Mouse (Mus musculus): ENCODE data around the gene AI854703.

The AI854703 gene

GRCm38 (mm10) chr6:48658721-48659120, 32.2 kb downstream of the AI854703 start:
- DNase-seq (ENCODE audit: low read depth, low spot score) = no peak

GRCm38 (mm10) chr6:48664750-48665149, 38.2 kb downstream of the AI854703 start:
- DNase-seq (ENCODE audit: low read depth, low spot score) = no peak

GRCm38 (mm10) chr6:48665471-48665870, 38.9 kb downstream of the AI854703 start:
- no peak for DNase-seq (ENCODE audit: low read depth, low spot score)

GRCm38 (mm10) chr6:48666159-48666586, 39.6 kb downstream of the AI854703 start:
- DNase-seq (ENCODE audit: low read depth, low spot score) = no peak

- no peak for DNase-seq (ENCODE audit: low read depth, low spot score)
Observed at GRCm38 (mm10) chr6:48668022-48668421, 41.5 kb downstream of the AI854703 start.

- no peak for DNase-seq (ENCODE audit: low read depth, low spot score)
Observed at GRCm38 (mm10) chr6:48669446-48669969, 42.9 kb downstream of the AI854703 start.

- no peak for DNase-seq (ENCODE audit: low read depth, low spot score)
Observed at GRCm38 (mm10) chr6:48674291-48675058, 47.9 kb downstream of the AI854703 start.

- DNase-seq (ENCODE audit: low read depth, low spot score) = no peak
Observed at GRCm38 (mm10) chr6:48675400-48675930, 48.9 kb downstream of the AI854703 start.

- DNase-seq (ENCODE audit: low read depth, low spot score) = no peak
Observed at GRCm38 (mm10) chr6:48675931-48676859, 49.6 kb downstream of the AI854703 start, which contains the start of gene Gimap9. Gimap9 (plus strand) TSS chr6:48676129.

- no peak for DNase-seq (ENCODE audit: low read depth, low spot score)
Observed at GRCm38 (mm10) chr6:48676860-48677415, 50.4 kb downstream of the AI854703 start.

- DNase-seq (ENCODE audit: low read depth, low spot score) = no peak
Observed at GRCm38 (mm10) chr6:48677492-48678345, 51.2 kb downstream of the AI854703 start.

GRCm38 (mm10) chr6:48678391-48678790, 51.8 kb downstream of the AI854703 start:
- no peak for DNase-seq (ENCODE audit: low read depth, low spot score)

GRCm38 (mm10) chr6:48679701-48680100, 53.1 kb downstream of the AI854703 start:
- no peak for DNase-seq (ENCODE audit: low read depth, low spot score)

GRCm38 (mm10) chr6:48680421-48680820, 53.9 kb downstream of the AI854703 start:
- no peak for DNase-seq (ENCODE audit: low read depth, low spot score)

- no peak for DNase-seq (ENCODE audit: low read depth, low spot score)
Observed at GRCm38 (mm10) chr6:48681472-48682090, 55.0 kb downstream of the AI854703 start.

- DNase-seq (ENCODE audit: low read depth, low spot score) = peak; percentile 24
Observed at GRCm38 (mm10) chr6:48682271-48682670, 55.7 kb downstream of the AI854703 start.

All from telencephalon, adult 2 months (tissue).